Mouse (Mus musculus) midbrain, postnatal 0 days (tissue): ENCODE data around the gene Pip5k1c. TPM values are rescaled to one million over a fixed set of nuclear protein-coding genes. Genes with fewer than 3 reads are reported as not detected.
A peak's percentile ranks its signal among the peaks of the same experiment; 100 is the strongest.

Experiments
- ATAC-seq: fragments of 200-750 bp; cut with Nextera tagmentation; 2 replicates; pipeline ENCODE4 v1.8.0; 2017; ENCODE audit warnings: moderate number of reproducible peaks, mild to moderate bottlenecking, moderate TSS enrichment, moderate library complexity; ENCODE audit not compliant: low FRiP score
- DNase-seq: peaks from one replicate; pipeline ENCODE4 v3.0.0-alpha.2; 2015; ENCODE audit warnings: low spot score
- H3K27ac ChIP-seq: fragments of 300-500 bp; sonication (generic); 2 replicates; pipeline ENCODE4 v1.5.1; 2014; ENCODE audit warnings: low read depth, mild to moderate bottlenecking, low read length, mixed read lengths
- H3K27me3 ChIP-seq: fragments of 300-500 bp; sonication (generic); 2 replicates; pipeline ENCODE4 v1.6.1; 2014; ENCODE audit warnings: low read length, control low read depth, mixed read lengths; ENCODE audit not compliant: insufficient read depth
- H3K36me3 ChIP-seq: fragments of 300-500 bp; sonication (generic); 2 replicates; pipeline ENCODE4 v1.6.1; 2014; ENCODE audit warnings: low read length, control low read depth, mixed read lengths; ENCODE audit not compliant: insufficient read depth
- H3K4me1 ChIP-seq: fragments of 300-500 bp; sonication (generic); 2 replicates; pipeline ENCODE4 v1.6.1; 2014; ENCODE audit warnings: mild to moderate bottlenecking, control low read depth, antibody characterized with exemption, low read length, mixed read lengths; ENCODE audit not compliant: insufficient read depth
- H3K4me2 ChIP-seq: fragments of 300-500 bp; sonication (generic); 2 replicates; pipeline ENCODE4 v1.6.1; 2014; ENCODE audit warnings: low read depth, mild to moderate bottlenecking, low read length, mixed read lengths; ENCODE audit not compliant: poor library complexity, severe bottlenecking
- H3K4me3 ChIP-seq: fragments of 300-500 bp; sonication (generic); 2 replicates; pipeline ENCODE4 v1.5.1; 2014; ENCODE audit warnings: low read depth, mild to moderate bottlenecking, low read length, moderate library complexity
- H3K9ac ChIP-seq: fragments of 300-500 bp; sonication (generic); replicated peaks from 2 replicates; pipeline ENCODE4 v1.6.1; 2014; ENCODE audit warnings: mild to moderate bottlenecking, low read length, moderate library complexity, mixed read lengths; ENCODE audit not compliant: poor library complexity, severe bottlenecking
- H3K9me3 ChIP-seq: fragments of 300-500 bp; sonication (generic); 2 replicates; pipeline ENCODE4 v1.6.1; 2016; ENCODE audit warnings: low read length, control low read depth
- CTCF ChIP-seq: IDR thresholded peaks from 2 replicates; pipeline ENCODE4 v1.5.1; 2016; ENCODE audit warnings: antibody characterized with exemption, mild to moderate bottlenecking
- WGBS: fragments of 180-500 bp; shearing (Covaris S2); extraction: QIAGEN DNeasy Blood & Tissue Kit; methylation state at CpG from one replicate; pipeline ENCODE4 v1.1.7; 2014; 5-methylcytosine and 5-hydroxymethylcytosine counted together
- polyA plus RNA-seq: library from polyadenylated mRNA; unstranded; fragments of >200 nt; fragmentation: Nextera tagmentation; extraction: Ambion mirVana; gene quantifications from 2 replicates; pipeline ENCODE4 v1.2.1, GENCODE M21; 2015
- total RNA-seq: library from RNA; depleted of rRNA; stranded (reverse); fragments of >200 nt; gene quantifications from 2 replicates; pipeline ENCODE4 v1.2.3, GENCODE M21; 2014

The Pip5k1c gene
- total and polyA plus RNA-seq, 2 experiments from 2014 or later = 125 to 256 TPM

- H3K4me2 ChIP-seq = no peak overlapping the region
- 95% methylated on average over 17 of the region's 17 CpGs for WGBS
- ATAC-seq (no peak), DNase-seq (no peak)
- H3K9ac ChIP-seq = no peak overlapping the region
- no peaks in the 10 kb centered on the region for H3K36me3 ChIP-seq
- no peaks in the 10 kb centered on the region for H3K27me3 ChIP-seq
- TF ChIP-seq CTCF = no peak
- no peak overlapping the region for H3K27ac ChIP-seq
- peaks cover 18% of the 10 kb centered on the region for H3K4me1 ChIP-seq
- no peaks in the 10 kb centered on the region for H3K9me3 ChIP-seq
- H3K4me3 ChIP-seq = no peak overlapping the region
These were observed 5.8 kb downstream of the Pip5k1c start for GRCm38 (mm10) chr10:81298369-81299100.

GRCm38 (mm10) chr10:81299585-81300351 is 7.0 kb downstream of the Pip5k1c start:
- Histone ChIP-seq H3K4me3 (no peak overlapping the region), H3K36me3 (no peaks in the 10 kb centered on the region), H3K4me2 (no peak overlapping the region), H3K4me1 (peaks cover 5% of the 10 kb centered on the region; the same call in 1 of the 2 replicates), H3K9me3 (no peaks in the 10 kb centered on the region), H3K27me3 (no peaks in the 10 kb centered on the region), H3K27ac (no peak overlapping the region), H3K9ac (no peak overlapping the region)
- TF ChIP-seq CTCF = no peak
- WGBS = 92% methylated on average over 14 of the region's 14 CpGs
- ATAC-seq (no peak), DNase-seq (no peak)

- Histone ChIP-seq H3K36me3 (no peaks in the 10 kb centered on the region), H3K27ac (no peak overlapping the region), H3K27me3 (no peaks in the 10 kb centered on the region), H3K9ac (no peak overlapping the region), H3K4me2 (no peak overlapping the region), H3K4me1 (no peaks in the 10 kb centered on the region), H3K4me3 (no peak overlapping the region), H3K9me3 (no peaks in the 10 kb centered on the region)
- 84% methylated on average over 9 of the region's 9 CpGs for WGBS
- DNase-seq (no peak), ATAC-seq (no peak)
- TF ChIP-seq CTCF = no peak
These were observed 7.7 kb downstream of the Pip5k1c start for GRCm38 (mm10) chr10:81300352-81300907.

GRCm38 (mm10) chr10:81301321-81301720 is 8.6 kb downstream of the Pip5k1c start:
- ATAC-seq (no peak), DNase-seq (no peak)
- Histone ChIP-seq H3K4me2 (no peak overlapping the region), H3K4me1 (no peaks in the 10 kb centered on the region), H3K9ac (no peak overlapping the region), H3K27me3 (no peaks in the 10 kb centered on the region), H3K9me3 (no peaks in the 10 kb centered on the region), H3K4me3 (no peak overlapping the region), H3K27ac (no peak overlapping the region), H3K36me3 (peaks cover 3% of the 10 kb centered on the region; the same call in 1 of the 2 replicates)
- WGBS = 87% methylated on average over 9 of the region's 9 CpGs
- TF ChIP-seq CTCF = no peak

- DNase-seq (no peak), ATAC-seq (no peak)
- 0 out of 2 replicates have a peak overlapping the region, but pooled peaks have one; percentile 13 for H3K9ac ChIP-seq
- no peaks in the 10 kb centered on the region for H3K9me3 ChIP-seq
- no peaks in the 10 kb centered on the region for H3K27me3 ChIP-seq
- H3K4me2 ChIP-seq = no peak overlapping the region
- H3K4me3 ChIP-seq = no peak overlapping the region
- no peaks in the 10 kb centered on the region for H3K4me1 ChIP-seq
- no peak overlapping the region for H3K27ac ChIP-seq
- no peak for TF ChIP-seq CTCF
- peaks cover 13% of the 10 kb centered on the region for H3K36me3 ChIP-seq
- WGBS = 65% methylated on average over 4 of the region's 4 CpGs
These were observed 9.5 kb downstream of the Pip5k1c start for GRCm38 (mm10) chr10:81302288-81302687.
